Mouse (Mus musculus): ENCODE measurements around the gene AB124611. TPM values are rescaled to one million over a fixed set of nuclear protein-coding genes. Genes with fewer than 3 reads are reported as not detected.

The AB124611 gene
- polyA plus RNA-seq, 1 experiment from 2014 or later = 6.0 TPM

DNA sequence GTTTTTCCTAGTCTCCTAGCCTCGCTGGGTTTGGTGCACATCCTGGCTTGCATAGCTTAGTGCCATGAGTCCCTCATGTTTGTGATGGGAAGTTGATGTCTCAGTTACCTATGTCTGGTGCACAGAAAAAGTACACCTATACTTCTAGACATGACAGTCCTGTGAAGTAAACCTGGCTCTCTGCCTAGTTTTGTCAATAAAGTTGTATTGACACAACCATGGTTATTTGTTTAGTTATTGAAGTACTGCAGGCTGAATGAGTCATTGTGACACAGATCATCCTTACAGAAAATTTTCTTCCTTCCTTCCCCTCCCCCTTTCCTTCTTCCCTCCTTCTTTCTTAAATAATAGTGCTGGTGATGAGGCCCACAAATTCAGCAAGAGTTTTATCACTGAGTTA, 38.4 kb downstream of the AB124611 start:
- no peak overlapping the region for H3K4me2 ChIP-seq (replicated peaks; ENCODE audit: low read depth, low read length)
- no peak overlapping the region for H3K27ac ChIP-seq (ENCODE audit: low read length)
- no peaks in the 10 kb centered on the region for H3K27me3 ChIP-seq (ENCODE audit: control insufficient read depth, insufficient read depth, low read length)
- no peak overlapping the region for H3K9ac ChIP-seq (replicated peaks; ENCODE audit: low read depth, low read length)
- peaks cover 11% of the 10 kb centered on the region; the same call in 1 of the 2 replicates for H3K36me3 ChIP-seq (ENCODE audit: control insufficient read depth, insufficient read depth, low read length)
- no peaks in the 10 kb centered on the region for H3K4me1 ChIP-seq (ENCODE audit: control insufficient read depth, insufficient read depth, low read length)
- H3K4me3 ChIP-seq (ENCODE audit: low read depth, low read length) = no peak overlapping the region
- no peak for ATAC-seq (ENCODE audit: insufficient number of reproducible peaks, insufficient read depth, low FRiP score, low read depth)
- 64% methylated on average over 1 of the region's 1 CpGs for WGBS
- no peaks in the 10 kb centered on the region for H3K9me3 ChIP-seq (ENCODE audit: control insufficient read depth, low read depth, low read length)

DNA sequence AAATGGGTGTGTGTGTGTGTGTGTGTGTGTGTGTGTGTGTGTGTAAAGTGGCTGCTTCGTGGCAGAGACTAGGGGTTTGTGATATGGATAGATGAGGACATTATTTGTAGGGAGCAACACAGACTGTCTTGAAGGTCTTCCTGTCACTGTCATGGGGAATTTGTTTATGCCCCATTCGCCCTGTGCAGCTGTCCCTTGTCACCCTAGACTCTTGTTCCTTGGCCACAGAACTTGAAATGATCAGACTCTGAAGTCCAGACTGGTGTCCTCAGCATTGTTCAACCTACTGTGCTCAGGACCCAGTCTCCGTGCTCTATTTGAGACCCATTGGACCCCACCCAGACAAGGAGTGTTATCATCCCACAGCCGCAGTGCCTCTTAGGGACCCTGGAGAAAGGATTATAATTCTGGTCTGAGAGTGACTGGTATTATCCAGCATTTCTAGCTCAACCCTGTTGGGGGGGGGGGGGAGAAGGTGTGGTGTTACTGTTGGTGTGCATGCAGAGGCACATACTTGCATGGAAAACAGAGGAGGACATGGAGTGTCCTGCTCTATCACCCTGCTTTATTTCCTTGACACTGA, 39.1 kb downstream of the AB124611 start:
- peaks cover 17% of the 10 kb centered on the region; the same call in 1 of the 2 replicates for H3K36me3 ChIP-seq (ENCODE audit: control insufficient read depth, insufficient read depth, low read length)
- no peaks in the 10 kb centered on the region for H3K27me3 ChIP-seq (ENCODE audit: control insufficient read depth, insufficient read depth, low read length)
- ATAC-seq (ENCODE audit: insufficient number of reproducible peaks, insufficient read depth, low FRiP score, low read depth) = no peak
- H3K4me3 ChIP-seq (ENCODE audit: low read depth, low read length) = no peak overlapping the region
- H3K4me2 ChIP-seq (replicated peaks; ENCODE audit: low read depth, low read length) = no peak overlapping the region
- H3K9me3 ChIP-seq (ENCODE audit: control insufficient read depth, low read depth, low read length) = no peaks in the 10 kb centered on the region
- WGBS = 68% methylated on average over 4 of the region's 4 CpGs
- no peak overlapping the region for H3K9ac ChIP-seq (replicated peaks; ENCODE audit: low read depth, low read length)
- no peak overlapping the region for H3K27ac ChIP-seq (ENCODE audit: low read length)
- no peaks in the 10 kb centered on the region for H3K4me1 ChIP-seq (ENCODE audit: control insufficient read depth, insufficient read depth, low read length)

DNA sequence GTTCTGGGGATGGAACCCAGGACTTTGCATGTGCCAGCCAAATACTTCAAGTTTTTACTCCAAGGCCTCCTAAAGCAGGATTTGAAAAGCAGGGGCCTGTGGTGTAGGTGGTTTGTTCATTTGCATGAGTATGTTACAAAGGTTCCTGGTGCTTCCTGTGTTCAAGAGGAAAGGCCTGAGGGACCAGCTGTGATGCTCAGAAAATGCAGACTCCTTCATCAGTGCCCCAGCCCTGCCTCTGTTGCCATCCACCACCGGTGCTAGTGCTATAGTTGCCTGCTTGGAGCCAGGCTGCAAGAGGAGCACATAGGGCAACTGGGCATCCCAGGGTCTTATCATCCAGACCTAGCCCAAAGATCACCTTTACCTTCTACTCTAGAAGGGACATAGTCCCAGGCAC, 40.6 kb downstream of the AB124611 start:
- Histone ChIP-seq H3K4me1 (ENCODE audit: control insufficient read depth, insufficient read depth, low read length) (no peaks in the 10 kb centered on the region), H3K27me3 (ENCODE audit: control insufficient read depth, insufficient read depth, low read length) (no peaks in the 10 kb centered on the region), H3K4me2 (replicated peaks; ENCODE audit: low read depth, low read length) (no peak overlapping the region), H3K27ac (ENCODE audit: low read length) (no peak overlapping the region), H3K36me3 (ENCODE audit: control insufficient read depth, insufficient read depth, low read length) (peaks cover 24% of the 10 kb centered on the region), H3K9ac (replicated peaks; ENCODE audit: low read depth, low read length) (no peak overlapping the region), H3K9me3 (ENCODE audit: control insufficient read depth, low read depth, low read length) (no peaks in the 10 kb centered on the region), H3K4me3 (ENCODE audit: low read depth, low read length) (no peak overlapping the region)
- 83% methylated on average over 1 of the region's 1 CpGs for WGBS
- ATAC-seq (ENCODE audit: insufficient number of reproducible peaks, insufficient read depth, low FRiP score, low read depth) = no peak

DNA sequence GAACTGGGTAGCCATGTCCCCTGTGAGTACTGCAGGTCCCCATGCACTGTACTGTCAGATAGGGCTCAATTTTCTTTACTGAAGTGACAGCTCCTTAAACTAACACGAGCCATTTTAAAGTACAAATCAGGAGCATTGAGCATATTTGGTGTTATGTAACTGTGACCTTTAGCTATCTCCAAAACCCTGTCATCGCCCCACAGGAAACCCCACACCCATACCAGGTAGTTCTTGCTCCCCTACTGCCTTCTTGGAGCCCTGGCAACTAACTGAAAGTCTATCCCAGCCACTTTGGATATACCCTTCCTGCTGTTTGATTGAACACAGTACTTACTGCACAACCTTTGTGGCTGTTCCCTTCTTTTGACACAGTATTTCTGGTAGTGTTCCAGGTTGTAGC, 41.1 kb downstream of the AB124611 start:
- WGBS = 76% methylated on average over 2 of the region's 2 CpGs
- Histone ChIP-seq H3K9ac (replicated peaks; ENCODE audit: low read depth, low read length) (no peak overlapping the region), H3K4me3 (ENCODE audit: low read depth, low read length) (no peak overlapping the region), H3K4me2 (replicated peaks; ENCODE audit: low read depth, low read length) (no peak overlapping the region), H3K4me1 (ENCODE audit: control insufficient read depth, insufficient read depth, low read length) (no peaks in the 10 kb centered on the region), H3K9me3 (ENCODE audit: control insufficient read depth, low read depth, low read length) (no peaks in the 10 kb centered on the region), H3K27me3 (ENCODE audit: control insufficient read depth, insufficient read depth, low read length) (no peaks in the 10 kb centered on the region), H3K27ac (ENCODE audit: low read length) (no peak overlapping the region), H3K36me3 (ENCODE audit: control insufficient read depth, insufficient read depth, low read length) (peaks cover 28% of the 10 kb centered on the region)
- no peak for ATAC-seq (ENCODE audit: insufficient number of reproducible peaks, insufficient read depth, low FRiP score, low read depth)

DNA sequence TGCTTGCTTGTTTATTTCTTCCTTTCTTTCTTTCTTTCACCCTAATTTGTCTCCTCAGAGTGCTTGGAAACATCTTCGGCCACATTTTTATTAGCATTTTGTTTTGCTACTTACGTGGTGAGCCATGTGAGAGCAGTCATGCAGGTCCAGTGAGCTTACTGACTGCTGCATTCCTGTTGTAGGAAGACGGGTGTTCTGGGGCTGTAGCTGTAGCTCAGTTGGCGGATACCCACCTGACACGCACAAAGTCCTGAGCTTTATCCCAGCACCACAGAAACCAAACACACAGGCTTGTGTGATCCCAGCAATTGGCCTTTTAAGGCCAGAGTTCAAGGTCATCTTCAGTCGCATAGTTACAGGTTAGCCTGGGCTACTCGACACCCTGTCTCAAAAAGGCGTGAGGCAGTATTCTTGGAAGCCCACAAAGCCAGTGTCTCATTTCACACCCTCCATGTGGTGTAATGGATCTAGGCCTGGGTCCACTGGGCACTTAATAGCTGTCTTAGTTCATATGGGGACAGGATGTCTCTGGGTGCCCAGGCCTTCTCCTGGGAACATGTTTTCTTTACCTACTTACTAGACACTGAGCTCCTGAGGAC, 42.8 kb downstream of the AB124611 start:
- 86% methylated on average over 8 of the region's 8 CpGs for WGBS
- peaks cover 44% of the 10 kb centered on the region for H3K36me3 ChIP-seq (ENCODE audit: control insufficient read depth, insufficient read depth, low read length)
- no peaks in the 10 kb centered on the region for H3K9me3 ChIP-seq (ENCODE audit: control insufficient read depth, low read depth, low read length)
- H3K4me3 ChIP-seq (ENCODE audit: low read depth, low read length) = no peak overlapping the region
- ATAC-seq (ENCODE audit: insufficient number of reproducible peaks, insufficient read depth, low FRiP score, low read depth) = no peak
- H3K9ac ChIP-seq (replicated peaks; ENCODE audit: low read depth, low read length) = no peak overlapping the region
- H3K27me3 ChIP-seq (ENCODE audit: control insufficient read depth, insufficient read depth, low read length) = no peaks in the 10 kb centered on the region
- no peaks in the 10 kb centered on the region for H3K4me1 ChIP-seq (ENCODE audit: control insufficient read depth, insufficient read depth, low read length)
- H3K4me2 ChIP-seq (replicated peaks; ENCODE audit: low read depth, low read length) = no peak overlapping the region
- H3K27ac ChIP-seq (ENCODE audit: low read length) = no peak overlapping the region

DNA sequence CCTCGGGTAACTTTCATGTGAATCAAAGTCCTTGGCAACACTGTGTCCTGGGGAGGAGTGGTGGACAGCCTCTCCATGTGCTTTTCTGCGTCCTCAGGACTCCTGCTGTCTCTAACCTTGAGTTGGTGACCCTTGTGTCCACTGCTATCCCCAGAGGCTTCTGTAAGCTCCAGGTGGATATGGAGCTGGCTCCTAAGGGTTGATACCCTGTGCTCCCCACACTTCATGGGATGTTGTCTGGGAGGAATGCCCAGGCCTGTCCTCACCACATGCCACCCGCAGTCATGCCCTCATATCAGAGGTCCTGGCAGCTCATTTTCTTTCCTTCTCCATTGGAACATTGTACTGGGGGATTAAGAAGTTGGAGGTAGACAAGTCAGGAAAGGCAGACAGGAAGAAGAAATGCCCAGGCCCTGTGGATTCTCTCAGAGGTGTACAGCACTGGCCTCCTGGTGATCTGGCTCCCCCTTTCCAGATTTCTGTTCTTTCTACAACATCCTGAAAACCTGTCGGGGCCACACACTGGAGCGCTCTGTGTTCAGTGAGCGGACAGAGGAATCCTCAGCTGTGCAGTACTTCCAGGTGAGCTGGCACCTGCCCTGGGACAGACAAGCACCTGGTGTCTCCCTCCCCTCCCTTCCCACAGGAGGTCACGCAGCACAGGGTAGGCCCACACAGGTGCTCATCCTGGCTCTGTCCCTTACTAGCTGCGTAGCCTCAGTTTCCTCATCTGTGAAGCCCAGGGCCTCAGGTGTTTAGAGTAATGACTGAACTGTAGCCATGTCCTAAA, 48.2 kb downstream of the AB124611 start:
- Histone ChIP-seq H3K36me3 (ENCODE audit: control insufficient read depth, insufficient read depth, low read length) (peaks cover 81% of the 10 kb centered on the region), H3K4me3 (ENCODE audit: low read depth, low read length) (no peak overlapping the region), H3K9me3 (ENCODE audit: control insufficient read depth, low read depth, low read length) (no peaks in the 10 kb centered on the region), H3K27me3 (ENCODE audit: control insufficient read depth, insufficient read depth, low read length) (no peaks in the 10 kb centered on the region), H3K4me2 (replicated peaks; ENCODE audit: low read depth, low read length) (no peak overlapping the region), H3K9ac (replicated peaks; ENCODE audit: low read depth, low read length) (no peak overlapping the region), H3K4me1 (ENCODE audit: control insufficient read depth, insufficient read depth, low read length) (no peaks in the 10 kb centered on the region), H3K27ac (ENCODE audit: low read length) (no peak overlapping the region)
- no peak for ATAC-seq (ENCODE audit: insufficient number of reproducible peaks, insufficient read depth, low FRiP score, low read depth)
- WGBS = 91% methylated on average over 8 of the region's 8 CpGs

DNA sequence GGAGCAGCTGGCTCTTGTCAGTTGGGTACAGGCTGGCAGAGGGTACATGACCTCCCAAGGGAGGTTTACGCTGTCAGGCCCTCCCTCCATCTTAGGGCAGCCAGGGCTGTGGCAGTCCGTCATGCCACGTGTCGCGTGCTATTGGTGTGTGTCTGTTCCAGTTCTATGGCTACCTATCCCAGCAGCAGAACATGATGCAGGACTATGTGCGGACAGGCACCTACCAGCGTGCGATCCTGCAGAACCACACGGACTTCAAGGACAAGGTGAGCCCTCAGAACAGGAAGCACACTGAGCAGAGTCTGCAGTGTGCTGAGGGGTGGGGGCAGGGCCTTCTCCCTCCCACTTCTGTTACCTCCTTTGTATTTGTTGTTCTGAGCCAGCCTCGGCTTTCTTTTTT, 49.3 kb downstream of the AB124611 start:
- no peak overlapping the region for H3K9ac ChIP-seq (replicated peaks; ENCODE audit: low read depth, low read length)
- 91% methylated on average over 10 of the region's 10 CpGs for WGBS
- H3K4me1 ChIP-seq (ENCODE audit: control insufficient read depth, insufficient read depth, low read length) = no peaks in the 10 kb centered on the region
- peaks cover 78% of the 10 kb centered on the region for H3K36me3 ChIP-seq (ENCODE audit: control insufficient read depth, insufficient read depth, low read length)
- no peak for ATAC-seq (ENCODE audit: insufficient number of reproducible peaks, insufficient read depth, low FRiP score, low read depth)
- H3K27ac ChIP-seq (ENCODE audit: low read length) = no peak overlapping the region
- H3K4me3 ChIP-seq (ENCODE audit: low read depth, low read length) = no peak overlapping the region
- no peaks in the 10 kb centered on the region for H3K9me3 ChIP-seq (ENCODE audit: control insufficient read depth, low read depth, low read length)
- H3K27me3 ChIP-seq (ENCODE audit: control insufficient read depth, insufficient read depth, low read length) = no peaks in the 10 kb centered on the region
- H3K4me2 ChIP-seq (replicated peaks; ENCODE audit: low read depth, low read length) = no peak overlapping the region

DNA sequence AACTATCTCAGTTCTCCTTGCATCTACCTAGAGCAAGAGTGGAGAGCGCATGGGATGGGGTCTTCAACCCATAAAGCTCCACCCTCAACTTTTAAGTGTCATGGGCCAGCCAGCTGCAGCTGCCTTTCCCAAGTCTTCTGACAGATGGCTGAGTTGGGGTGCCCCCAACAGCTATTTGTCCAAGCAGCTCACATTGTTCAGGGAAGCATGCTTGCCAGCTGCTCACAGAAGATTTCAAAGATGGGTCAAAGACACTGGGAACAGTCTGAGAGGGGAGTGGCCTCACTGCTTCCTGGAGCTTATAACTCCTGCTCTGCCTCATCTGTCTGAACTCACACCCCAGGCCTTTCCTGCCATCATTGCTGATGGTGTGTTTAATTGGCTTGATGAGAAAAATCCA, 50.3 kb downstream of the AB124611 start:
- no peaks in the 10 kb centered on the region for H3K9me3 ChIP-seq (ENCODE audit: control insufficient read depth, low read depth, low read length)
- no peaks in the 10 kb centered on the region for H3K4me1 ChIP-seq (ENCODE audit: control insufficient read depth, insufficient read depth, low read length)
- H3K4me3 ChIP-seq (ENCODE audit: low read depth, low read length) = no peak overlapping the region
- H3K4me2 ChIP-seq (replicated peaks; ENCODE audit: low read depth, low read length) = no peak overlapping the region
- no peak overlapping the region for H3K27ac ChIP-seq (ENCODE audit: low read length)
- H3K27me3 ChIP-seq (ENCODE audit: control insufficient read depth, insufficient read depth, low read length) = no peaks in the 10 kb centered on the region
- no peak overlapping the region for H3K9ac ChIP-seq (replicated peaks; ENCODE audit: low read depth, low read length)
- H3K36me3 ChIP-seq (ENCODE audit: control insufficient read depth, insufficient read depth, low read length) = peaks cover 80% of the 10 kb centered on the region
- ATAC-seq (ENCODE audit: insufficient number of reproducible peaks, insufficient read depth, low FRiP score, low read depth) = no peak
- 91% methylated on average over 1 of the region's 1 CpGs for WGBS
